Mouse (Mus musculus): ENCODE data around the gene Lst1. TPM values are rescaled to one million over a fixed set of nuclear protein-coding genes. Genes with fewer than 3 reads are reported as not detected.

Gene Lst1
- polyA plus RNA-seq, 1 experiment from 2014 or later, result 27.5 TPM

Small RNA genes within 50 kb of the gene (microRNA-seq; reads per million reads assigned to microRNA genes)
- not detected for gene Mir6973a
- gene Mir6974, result not detected

Other genes starting within 250 kb of the Lst1 start
- gene Hspa1b, start 229.2 kb downstream of the Lst1 start, polyA plus RNA-seq (2015; fragmentation: Nextera tagmentation; extraction: Ambion mirVana), result 3.3 and 3.6 TPM in 2 replicates
- not detected in 2 replicates for gene Gm20481, start 218.5 kb downstream of the Lst1 start, polyA plus RNA-seq (2015; fragmentation: Nextera tagmentation; extraction: Ambion mirVana)
- gene Hspa1a, start 216.3 kb downstream of the Lst1 start, polyA plus RNA-seq (2015; fragmentation: Nextera tagmentation; extraction: Ambion mirVana), result 31.7 and 32.0 TPM in 2 replicates
- gene Hspa1l, start 215.7 kb downstream of the Lst1 start, polyA plus RNA-seq (2015; fragmentation: Nextera tagmentation; extraction: Ambion mirVana), result 0.46 and 0.65 TPM in 2 replicates
- gene Lsm2, start 206.6 kb downstream of the Lst1 start, polyA plus RNA-seq (2015; fragmentation: Nextera tagmentation; extraction: Ambion mirVana), result 143 and 159 TPM in 2 replicates
- 94.4 and 95.1 TPM in 2 replicates for gene Vars, start 187.5 kb downstream of the Lst1 start, polyA plus RNA-seq (2015; fragmentation: Nextera tagmentation; extraction: Ambion mirVana)
- 0.18 and 0.20 TPM in 2 replicates for gene Vwa7, start 171.9 kb downstream of the Lst1 start, polyA plus RNA-seq (2015; fragmentation: Nextera tagmentation; extraction: Ambion mirVana)
- 8.9 and 9.4 TPM in 2 replicates for gene Sapcd1, start 160.4 kb downstream of the Lst1 start, polyA plus RNA-seq (2015; fragmentation: Nextera tagmentation; extraction: Ambion mirVana)
- gene Msh5, start 141.7 kb downstream of the Lst1 start, polyA plus RNA-seq (2015; fragmentation: Nextera tagmentation; extraction: Ambion mirVana), result 3.0 and 3.5 TPM in 2 replicates
- gene Clic1, start 138.5 kb downstream of the Lst1 start, polyA plus RNA-seq (2015; fragmentation: Nextera tagmentation; extraction: Ambion mirVana), result 351 and 363 TPM in 2 replicates
- gene Ddah2, start 129.4 kb downstream of the Lst1 start, polyA plus RNA-seq (2015; fragmentation: Nextera tagmentation; extraction: Ambion mirVana), result 321 and 336 TPM in 2 replicates
- gene Ly6g6c, start 123.1 kb downstream of the Lst1 start, polyA plus RNA-seq (2015; fragmentation: Nextera tagmentation; extraction: Ambion mirVana), result 181 and 203 TPM in 2 replicates
- gene Mpig6b, start 122.3 kb downstream of the Lst1 start, polyA plus RNA-seq (2015; fragmentation: Nextera tagmentation; extraction: Ambion mirVana), result 1.0 and 1.4 TPM in 2 replicates
- 50.6 and 53.7 TPM in 2 replicates for gene Ly6g6e, start 111.5 kb downstream of the Lst1 start, polyA plus RNA-seq (2015; fragmentation: Nextera tagmentation; extraction: Ambion mirVana)
- 1.1 and 2.4 TPM in 2 replicates for gene Ly6g6d, start 110.4 kb downstream of the Lst1 start, polyA plus RNA-seq (2015; fragmentation: Nextera tagmentation; extraction: Ambion mirVana)
- gene Ly6g6f, start 102.8 kb downstream of the Lst1 start, polyA plus RNA-seq (2015; fragmentation: Nextera tagmentation; extraction: Ambion mirVana), result 0.13 and 0.20 TPM in 2 replicates
- 101 and 112 TPM in 2 replicates for gene Abhd16a, start 99.2 kb downstream of the Lst1 start, polyA plus RNA-seq (2015; fragmentation: Nextera tagmentation; extraction: Ambion mirVana)
- gene Ly6g5c, start 80.2 kb downstream of the Lst1 start, polyA plus RNA-seq (2015; fragmentation: Nextera tagmentation; extraction: Ambion mirVana), result not detected in 2 replicates
- 0.78 and 0.99 TPM in 2 replicates for gene Ly6g5b, start 73.0 kb downstream of the Lst1 start, polyA plus RNA-seq (2015; fragmentation: Nextera tagmentation; extraction: Ambion mirVana)
- gene Gpank1, start 67.0 kb downstream of the Lst1 start, polyA plus RNA-seq (2015; fragmentation: Nextera tagmentation; extraction: Ambion mirVana), result 16.8 and 17.4 TPM in 2 replicates
- 293 and 297 TPM in 2 replicates for gene Csnk2b, start 66.4 kb downstream of the Lst1 start, polyA plus RNA-seq (2015; fragmentation: Nextera tagmentation; extraction: Ambion mirVana)
- gene D17H6S53E, start 62.1 kb downstream of the Lst1 start, polyA plus RNA-seq (2015; fragmentation: Nextera tagmentation; extraction: Ambion mirVana), result 10.5 and 11.2 TPM in 2 replicates
- 0.52 and 2.0 TPM in 2 replicates for gene Apom, start 56.4 kb downstream of the Lst1 start, polyA plus RNA-seq (2015; fragmentation: Nextera tagmentation; extraction: Ambion mirVana)
- gene Bag6, start 53.3 kb downstream of the Lst1 start, polyA plus RNA-seq (2015; fragmentation: Nextera tagmentation; extraction: Ambion mirVana), result 49.6 and 51.8 TPM in 2 replicates
- gene Prrc2a, start 23.5 kb downstream of the Lst1 start, polyA plus RNA-seq (2015; fragmentation: Nextera tagmentation; extraction: Ambion mirVana), result 142 and 147 TPM in 2 replicates
- gene Aif1, start 12.4 kb downstream of the Lst1 start, polyA plus RNA-seq (2015; fragmentation: Nextera tagmentation; extraction: Ambion mirVana), result 14.6 and 18.6 TPM in 2 replicates
- 1.0 and 1.2 TPM in 2 replicates for gene Ltb, start 6.0 kb upstream of the Lst1 start, polyA plus RNA-seq (2015; fragmentation: Nextera tagmentation; extraction: Ambion mirVana)
- 0.64 and 0.82 TPM in 2 replicates for gene Tnf, start 13.6 kb upstream of the Lst1 start, polyA plus RNA-seq (2015; fragmentation: Nextera tagmentation; extraction: Ambion mirVana)
- gene Lta, start 16.9 kb upstream of the Lst1 start, polyA plus RNA-seq (2015; fragmentation: Nextera tagmentation; extraction: Ambion mirVana), result 0.37 TPM in 1 of 2 replicates, not detected in the other
- 0.41 and 0.77 TPM in 2 replicates for gene Gm16181, start 32.4 kb upstream of the Lst1 start, polyA plus RNA-seq (2015; fragmentation: Nextera tagmentation; extraction: Ambion mirVana)
- gene Atp6v1g2, start 45.2 kb upstream of the Lst1 start, polyA plus RNA-seq (2015; fragmentation: Nextera tagmentation; extraction: Ambion mirVana), result 3.7 and 3.8 TPM in 2 replicates
- gene Nfkbil1, start 47.4 kb upstream of the Lst1 start, polyA plus RNA-seq (2015; fragmentation: Nextera tagmentation; extraction: Ambion mirVana), result 11.2 and 11.8 TPM in 2 replicates
- 401 and 418 TPM in 2 replicates for gene Ddx39b, start 53.3 kb upstream of the Lst1 start, polyA plus RNA-seq (2015; fragmentation: Nextera tagmentation; extraction: Ambion mirVana)
- 84.7 and 93.0 TPM in 2 replicates for gene H2-D1, start 74.3 kb upstream of the Lst1 start, polyA plus RNA-seq (2015; fragmentation: Nextera tagmentation; extraction: Ambion mirVana)
- not detected in 2 replicates for gene H2-Q1, start 132.0 kb upstream of the Lst1 start, polyA plus RNA-seq (2015; fragmentation: Nextera tagmentation; extraction: Ambion mirVana)
- 0.20 and 0.29 TPM in 2 replicates for gene H2-Q2, start 153.8 kb upstream of the Lst1 start, polyA plus RNA-seq (2015; fragmentation: Nextera tagmentation; extraction: Ambion mirVana)
- gene H2-Q4, start 191.2 kb upstream of the Lst1 start, polyA plus RNA-seq (2015; fragmentation: Nextera tagmentation; extraction: Ambion mirVana), result 3.2 and 4.3 TPM in 2 replicates
- 0.35 and 0.46 TPM in 2 replicates for gene H2-Q6, start 236.4 kb upstream of the Lst1 start, polyA plus RNA-seq (2015; fragmentation: Nextera tagmentation; extraction: Ambion mirVana)